Mouse (Mus musculus) limb, embryonic 15.5 days (tissue): ENCODE data around the gene Cytip. TPM values are rescaled to one million over a fixed set of nuclear protein-coding genes. Genes with fewer than 3 reads are reported as not detected.

ENCODE experiments used
- ATAC-seq: fragments of 200-750 bp; cut with Nextera tagmentation; 2 replicates; pipeline ENCODE4 v1.8.0; 2017; ENCODE audit warnings: low read depth, moderate TSS enrichment; ENCODE audit not compliant: insufficient number of reproducible peaks, low FRiP score, low TSS enrichment
- H3K27ac ChIP-seq: fragments of 300-500 bp; sonication (generic); 2 replicates; pipeline ENCODE4 v1.5.1; 2015; ENCODE audit warnings: moderate library complexity, mild to moderate bottlenecking, inconsistent platforms
- H3K27me3 ChIP-seq: fragments of 300-500 bp; sonication (generic); 2 replicates; pipeline ENCODE4 v1.6.1; 2015; ENCODE audit warnings: inconsistent platforms
- H3K36me3 ChIP-seq: fragments of 300-500 bp; sonication (generic); 2 replicates; pipeline ENCODE4 v1.6.1; 2015; ENCODE audit warnings: inconsistent platforms
- H3K4me1 ChIP-seq: fragments of 300-500 bp; sonication (generic); 2 replicates; pipeline ENCODE4 v1.6.1; 2015; ENCODE audit warnings: inconsistent platforms
- H3K4me2 ChIP-seq: fragments of 300-500 bp; sonication (generic); 2 replicates; pipeline ENCODE4 v1.6.1; 2015; ENCODE audit warnings: mild to moderate bottlenecking, inconsistent platforms
- H3K4me3 ChIP-seq: fragments of 300-500 bp; sonication (generic); 2 replicates; pipeline ENCODE4 v1.5.1; 2015; ENCODE audit warnings: mild to moderate bottlenecking, inconsistent platforms
- H3K9ac ChIP-seq: fragments of 300-500 bp; sonication (generic); 2 replicates; pipeline ENCODE4 v1.6.1; 2015; ENCODE audit warnings: inconsistent platforms
- H3K9me3 ChIP-seq: fragments of 300-500 bp; sonication (generic); 2 replicates; pipeline ENCODE4 v1.6.1; 2016; ENCODE audit warnings: inconsistent platforms
- WGBS: fragments of 180-500 bp; shearing (Covaris S2); methylation state at CpG from one replicate; pipeline ENCODE4 v1.1.7; 2015; 5-methylcytosine and 5-hydroxymethylcytosine counted together
- polyA plus RNA-seq: library from polyadenylated mRNA; unstranded; fragments of >200 nt; fragmentation: Nextera tagmentation; extraction: Ambion mirVana; gene quantifications from 2 replicates; pipeline ENCODE4 v1.2.1, GENCODE M21; 2015

Gene Cytip
- 2.5 and 2.8 TPM in 2 replicates for polyA plus RNA-seq

DNA sequence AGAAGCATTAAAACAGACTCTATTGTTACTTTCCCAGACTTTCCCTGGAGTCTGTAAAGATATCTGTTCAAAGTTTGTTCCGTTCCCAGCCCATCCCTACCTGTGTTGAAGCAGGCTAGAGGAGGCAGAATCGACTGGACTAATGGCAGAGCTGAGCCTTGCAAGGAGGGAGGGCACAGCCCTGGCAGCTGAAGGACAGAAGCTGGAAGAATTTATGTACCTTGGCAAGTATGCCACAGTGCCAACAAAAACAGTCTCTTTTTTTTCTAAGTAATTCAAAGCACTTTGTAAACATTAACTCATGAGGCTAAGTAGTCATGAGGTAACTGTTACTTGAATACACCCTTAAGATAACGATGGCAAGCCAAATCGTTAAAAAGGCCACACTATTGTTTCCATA is at the start of gene Cytip:
Gene Cytip (minus strand): TSS at position 187 of the 400 bp plus-strand sequence.
- Histone ChIP-seq H3K9ac (no peak within 1 kb of the TSS), H3K4me2 (no peak within 1 kb of the TSS), H3K9me3 (no peaks in the 10 kb centered on the region), H3K27me3 (no peaks in the 10 kb centered on the region), H3K27ac (no peak within 1 kb of the TSS), H3K4me1 (no peaks in the 10 kb centered on the region), H3K36me3 (no peaks in the 10 kb centered on the region), H3K4me3 (no peak within 1 kb of the TSS)
- ATAC-seq = no peak
- 57% methylated on average over 4 of the region's 4 CpGs for WGBS

GRCm38 (mm10) chr2:58240639-58241038 is 45.3 kb upstream of the Cytip start:
- Histone ChIP-seq H3K9ac (no peak overlapping the region), H3K27me3 (no peaks in the 10 kb centered on the region), H3K27ac (no peak overlapping the region), H3K4me3 (no peak overlapping the region), H3K36me3 (no peaks in the 10 kb centered on the region), H3K4me1 (no peaks in the 10 kb centered on the region), H3K4me2 (no peak overlapping the region), H3K9me3 (no peaks in the 10 kb centered on the region)
- no peak for ATAC-seq
- whole genome bisulfite sequencing = 81% methylated on average over 4 of the region's 4 CpGs

DNA sequence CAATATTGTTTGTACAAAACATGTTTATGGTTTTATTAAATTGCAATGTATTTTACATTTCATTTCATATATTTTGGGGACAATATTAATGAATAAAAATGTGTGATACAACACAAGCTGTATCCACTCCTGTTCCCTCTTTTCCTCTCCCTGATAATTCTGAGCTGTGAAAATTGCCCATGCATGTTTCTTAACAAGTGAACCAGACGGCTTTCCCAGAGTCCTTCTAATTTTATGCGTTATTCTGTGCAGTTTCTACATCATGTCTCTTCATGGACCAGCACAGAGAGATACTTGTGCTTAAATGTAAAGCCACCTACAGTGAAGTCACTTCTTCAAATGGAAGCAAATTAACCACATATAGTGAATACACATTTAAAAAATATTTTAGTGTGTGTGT is 42.2 kb upstream of the Cytip start:
- no peak overlapping the region for H3K27ac ChIP-seq
- H3K4me3 ChIP-seq = no peak overlapping the region
- no peak overlapping the region for H3K9ac ChIP-seq
- no peaks in the 10 kb centered on the region for H3K9me3 ChIP-seq
- WGBS = 66% methylated on average over 2 of the region's 2 CpGs
- no peak overlapping the region for H3K4me2 ChIP-seq
- no peaks in the 10 kb centered on the region for H3K36me3 ChIP-seq
- ATAC-seq = no peak
- no peaks in the 10 kb centered on the region for H3K4me1 ChIP-seq
- H3K27me3 ChIP-seq = no peaks in the 10 kb centered on the region

DNA sequence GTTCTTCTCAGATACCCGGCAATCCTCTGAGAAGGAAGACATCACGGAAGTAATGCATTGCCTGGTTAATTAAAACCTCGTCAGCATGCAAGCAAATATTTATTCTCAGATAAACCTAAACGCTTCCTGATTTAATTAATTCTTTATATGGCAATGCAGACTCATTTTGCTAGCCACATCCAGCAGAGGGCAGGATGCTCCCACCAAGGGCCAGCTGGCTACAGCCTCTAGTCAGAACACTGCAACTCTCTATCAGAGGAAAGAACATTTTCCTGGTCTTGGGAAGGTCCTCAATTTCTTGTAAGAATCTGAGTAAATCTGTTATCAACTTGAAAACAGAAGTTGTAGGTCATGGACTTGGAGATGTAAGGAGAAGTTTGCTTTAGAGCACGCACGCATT is 4.1 kb upstream of the Cytip start:
- H3K9ac ChIP-seq = no peak overlapping the region
- no peaks in the 10 kb centered on the region for H3K4me1 ChIP-seq
- no peaks in the 10 kb centered on the region for H3K36me3 ChIP-seq
- no peaks in the 10 kb centered on the region for H3K27me3 ChIP-seq
- H3K9me3 ChIP-seq = no peaks in the 10 kb centered on the region
- ATAC-seq = no peak
- WGBS = 71% methylated on average over 6 of the region's 6 CpGs
- H3K4me2 ChIP-seq = no peak overlapping the region
- no peak overlapping the region for H3K27ac ChIP-seq
- no peak overlapping the region for H3K4me3 ChIP-seq

- no peak overlapping the region for H3K4me2 ChIP-seq
- H3K4me3 ChIP-seq = no peak overlapping the region
- no peaks in the 10 kb centered on the region for H3K27me3 ChIP-seq
- H3K9ac ChIP-seq = no peak overlapping the region
- H3K27ac ChIP-seq = no peak overlapping the region
- no peak for ATAC-seq
- H3K4me1 ChIP-seq = no peaks in the 10 kb centered on the region
- no peaks in the 10 kb centered on the region for H3K36me3 ChIP-seq
- no peaks in the 10 kb centered on the region for H3K9me3 ChIP-seq
- WGBS = 70% methylated on average over 1 of the region's 1 CpGs
Measured at GRCm38 (mm10) chr2:58196880-58197279, 1.5 kb upstream of the Cytip start.

GRCm38 (mm10) chr2:58194422-58195115 is 763 bp downstream of the Cytip start:
- 73% methylated on average over 10 of the region's 10 CpGs for WGBS
- no peaks in the 10 kb centered on the region for H3K27me3 ChIP-seq
- H3K4me1 ChIP-seq = no peaks in the 10 kb centered on the region
- H3K9me3 ChIP-seq = no peaks in the 10 kb centered on the region
- no peak overlapping the region for H3K9ac ChIP-seq
- H3K4me2 ChIP-seq = no peak overlapping the region
- H3K36me3 ChIP-seq = no peaks in the 10 kb centered on the region
- H3K4me3 ChIP-seq = no peak overlapping the region
- no peak overlapping the region for H3K27ac ChIP-seq
- ATAC-seq = no peak

DNA sequence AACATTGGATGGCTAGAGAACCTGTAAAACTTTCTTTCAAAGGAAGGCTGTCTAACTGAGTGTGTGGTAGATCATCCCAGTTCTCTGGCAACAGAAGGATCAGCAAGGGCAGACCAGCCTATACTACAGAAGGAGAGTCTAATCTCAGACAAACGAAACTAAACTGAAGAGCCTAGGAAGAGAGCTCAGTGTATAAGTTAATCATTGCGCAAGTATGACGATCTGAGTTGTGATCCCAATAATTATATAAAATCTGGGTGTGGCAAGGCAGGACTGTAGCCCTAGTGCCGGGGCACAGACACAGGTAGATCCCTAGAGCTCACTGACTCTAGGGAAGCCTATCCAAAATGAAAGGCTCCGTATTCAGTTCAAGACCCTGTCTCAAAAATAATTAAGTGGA is 3.2 kb downstream of the Cytip start:
- no peaks in the 10 kb centered on the region for H3K9me3 ChIP-seq
- WGBS = 86% methylated on average over 5 of the region's 5 CpGs
- no peaks in the 10 kb centered on the region for H3K4me1 ChIP-seq
- no peak overlapping the region for H3K9ac ChIP-seq
- ATAC-seq = no peak
- H3K27ac ChIP-seq = no peak overlapping the region
- no peak overlapping the region for H3K4me2 ChIP-seq
- no peak overlapping the region for H3K4me3 ChIP-seq
- no peaks in the 10 kb centered on the region for H3K27me3 ChIP-seq
- no peaks in the 10 kb centered on the region for H3K36me3 ChIP-seq

DNA sequence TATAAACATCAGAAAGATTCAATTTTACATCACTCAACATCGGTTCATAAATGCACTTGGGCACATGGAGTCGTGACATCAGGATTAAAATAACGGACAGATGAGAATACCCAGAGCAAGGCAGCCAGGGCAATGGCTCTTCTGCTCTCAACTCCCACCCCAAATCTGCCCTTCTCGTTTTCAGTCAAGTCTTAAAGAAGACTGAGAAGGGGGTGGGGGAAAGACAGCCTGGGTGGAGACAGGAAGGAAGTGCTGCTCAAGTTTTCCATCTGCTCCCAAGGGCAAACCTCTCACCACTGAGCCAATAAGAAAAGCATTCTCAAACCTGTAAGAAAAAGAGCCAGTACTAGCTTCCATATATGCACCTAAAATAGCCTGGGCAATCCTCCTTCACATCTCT is 5.8 kb downstream of the Cytip start:
- Histone ChIP-seq H3K36me3 (no peaks in the 10 kb centered on the region), H3K4me2 (no peak overlapping the region), H3K27me3 (no peaks in the 10 kb centered on the region), H3K9ac (no peak overlapping the region), H3K4me3 (no peak overlapping the region), H3K4me1 (no peaks in the 10 kb centered on the region), H3K9me3 (no peaks in the 10 kb centered on the region), H3K27ac (no peak overlapping the region)
- WGBS = 69% methylated on average over 4 of the region's 4 CpGs
- ATAC-seq = no peak

- Histone ChIP-seq H3K36me3 (no peaks in the 10 kb centered on the region), H3K4me1 (no peaks in the 10 kb centered on the region), H3K4me2 (no peak overlapping the region), H3K27ac (no peak overlapping the region), H3K4me3 (no peak overlapping the region), H3K9me3 (no peaks in the 10 kb centered on the region), H3K27me3 (no peaks in the 10 kb centered on the region), H3K9ac (no peak overlapping the region)
- 32% methylated on average over 1 of the region's 1 CpGs for WGBS
- ATAC-seq = no peak
Measured at GRCm38 (mm10) chr2:58188903-58189302, 6.4 kb downstream of the Cytip start.

DNA sequence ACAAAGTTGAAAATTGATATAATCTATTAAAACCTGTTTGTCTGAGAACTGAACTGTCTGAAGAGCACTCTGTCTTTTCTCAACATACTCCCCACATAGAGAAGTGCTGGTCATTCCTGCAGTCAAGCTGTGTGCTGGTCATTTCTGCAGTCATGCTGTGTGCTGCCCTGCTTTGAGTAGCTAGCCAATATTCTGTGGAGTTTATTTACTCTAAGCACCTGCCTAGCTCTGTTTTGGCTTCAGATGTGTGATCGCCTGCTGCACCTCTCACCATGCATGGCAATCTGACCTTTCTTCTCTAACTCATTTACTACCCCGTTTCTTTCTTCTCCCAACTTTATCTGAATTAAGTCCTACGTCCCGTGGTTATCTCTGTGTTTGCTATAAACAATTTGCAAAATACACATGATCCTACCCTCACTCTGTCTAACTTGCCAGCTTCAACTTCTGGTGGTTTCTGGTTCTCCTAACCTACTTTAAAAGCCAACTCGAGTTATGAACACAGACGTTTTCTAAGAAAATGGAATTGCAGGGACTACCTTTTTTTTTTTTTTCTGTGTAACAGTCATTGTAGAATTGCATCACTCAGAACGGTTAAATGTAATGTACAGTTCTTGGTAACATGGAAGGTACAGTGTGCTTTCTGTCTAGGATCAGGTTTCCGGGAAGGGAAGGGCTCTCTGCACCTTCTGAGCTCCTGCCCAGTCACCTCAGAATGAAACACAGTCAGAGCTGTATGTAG is 7.9 kb downstream of the Cytip start:
- Histone ChIP-seq H3K4me2 (no peak overlapping the region), H3K9ac (no peak overlapping the region), H3K4me3 (no peak overlapping the region), H3K4me1 (no peaks in the 10 kb centered on the region), H3K27me3 (no peaks in the 10 kb centered on the region), H3K36me3 (no peaks in the 10 kb centered on the region), H3K27ac (no peak overlapping the region), H3K9me3 (no peaks in the 10 kb centered on the region)
- no peak for ATAC-seq
- 67% methylated on average over 8 of the region's 8 CpGs for WGBS

DNA sequence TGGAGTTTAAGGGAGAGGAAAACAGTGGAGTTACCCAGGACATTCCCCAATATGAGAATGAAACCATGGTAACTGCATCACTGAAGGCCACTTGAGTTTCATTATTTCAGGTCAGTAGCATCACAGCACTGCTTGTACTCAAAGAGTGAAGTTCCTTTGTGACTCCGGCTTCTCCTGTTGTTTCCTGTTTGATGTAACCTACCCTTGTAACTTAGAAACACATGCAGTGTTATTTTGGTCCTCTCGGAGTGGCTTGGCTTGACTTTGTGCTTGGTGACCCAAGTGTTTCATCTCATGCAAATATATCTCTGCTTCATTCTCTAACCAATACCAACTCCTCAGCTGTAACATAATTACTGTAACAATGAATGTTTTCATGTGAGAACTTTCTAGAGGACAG is 11.1 kb downstream of the Cytip start:
- H3K4me2 ChIP-seq = no peak overlapping the region
- H3K27ac ChIP-seq = no peak overlapping the region
- no peak overlapping the region for H3K9ac ChIP-seq
- 86% methylated on average over 2 of the region's 2 CpGs for WGBS
- H3K36me3 ChIP-seq = no peaks in the 10 kb centered on the region
- H3K4me3 ChIP-seq = no peak overlapping the region
- no peaks in the 10 kb centered on the region for H3K27me3 ChIP-seq
- H3K4me1 ChIP-seq = no peaks in the 10 kb centered on the region
- no peaks in the 10 kb centered on the region for H3K9me3 ChIP-seq
- no peak for ATAC-seq

DNA sequence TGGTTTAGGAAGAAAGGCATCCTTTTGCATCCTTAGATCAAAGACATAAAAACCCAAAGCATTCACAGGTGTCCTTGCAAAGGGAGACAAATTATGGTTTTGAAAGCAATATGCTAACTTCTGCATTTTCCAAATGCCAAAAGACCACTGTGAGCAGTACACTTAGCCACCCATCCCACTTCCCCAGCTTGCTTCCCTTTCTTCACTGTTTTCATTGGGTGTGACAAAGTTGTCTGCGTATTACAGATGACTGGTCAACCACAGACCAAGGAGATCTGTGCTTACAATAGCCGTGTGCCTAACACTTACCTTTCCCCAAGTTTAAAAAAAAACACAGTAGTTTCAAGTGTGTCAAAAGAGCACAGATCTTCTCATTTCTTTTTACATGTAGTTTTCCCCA is 11.7 kb downstream of the Cytip start:
- Histone ChIP-seq H3K4me3 (no peak overlapping the region), H3K4me2 (no peak overlapping the region), H3K9me3 (no peaks in the 10 kb centered on the region), H3K9ac (no peak overlapping the region), H3K4me1 (no peaks in the 10 kb centered on the region), H3K36me3 (no peaks in the 10 kb centered on the region), H3K27me3 (no peaks in the 10 kb centered on the region), H3K27ac (no peak overlapping the region)
- 77% methylated on average over 2 of the region's 2 CpGs for WGBS
- no peak for ATAC-seq
